Mouse (Mus musculus) ZHBTc4 (cell line): ENCODE measurements around the gene Lrrc4b.

Experiments
- DNase-seq: peaks from one replicate; pipeline ENCODE4 v3.0.0-alpha.2; 2011; ENCODE audit warnings: low read depth, low spot score

Lrrc4b gene

GRCm38 (mm10) chr7:44428968-44429521 lies at the start of gene Lrrc4b:
TSS of gene Lrrc4b (plus strand) at chr7:44429018.
- peak; percentile 49 for DNase-seq

- DNase-seq, result no peak
These were observed 46.3 kb upstream of the Lrrc4b start for GRCm38 (mm10) chr7:44382541-44382940.

GRCm38 (mm10) chr7:44383980-44384715 lies 44.7 kb upstream of the Lrrc4b start, which contains the start of gene Syt3:
TSS of gene Syt3 (plus strand) at chr7:44384102.
- DNase-seq, result peak; percentile 75

- DNase-seq, result no peak
These were observed 44.1 kb upstream of the Lrrc4b start for GRCm38 (mm10) chr7:44384716-44385059.

GRCm38 (mm10) chr7:44385720-44386119 lies 43.1 kb upstream of the Lrrc4b start, which contains the start of gene 1700008O03Rik:
TSS of gene 1700008O03Rik (minus strand) at chr7:44385820.
- no peak for DNase-seq

GRCm38 (mm10) chr7:44391831-44392230 lies 37.0 kb upstream of the Lrrc4b start:
- DNase-seq, result no peak

GRCm38 (mm10) chr7:44392341-44392740 lies 36.5 kb upstream of the Lrrc4b start:
- DNase-seq, result no peak

- DNase-seq, result no peak
These were observed 35.5 kb upstream of the Lrrc4b start for GRCm38 (mm10) chr7:44393284-44393683.

GRCm38 (mm10) chr7:44398570-44398969 lies 30.2 kb upstream of the Lrrc4b start:
- peak; percentile 94 for DNase-seq

- no peak for DNase-seq
These were observed 27.1 kb upstream of the Lrrc4b start for GRCm38 (mm10) chr7:44401673-44402072.

- peak; percentile 100 for DNase-seq
These were observed 23.3 kb upstream of the Lrrc4b start for GRCm38 (mm10) chr7:44405346-44406014.

GRCm38 (mm10) chr7:44406015-44406355 lies 22.8 kb upstream of the Lrrc4b start:
- DNase-seq, result no peak

- DNase-seq, result peak; percentile 39
These were observed 17.7 kb upstream of the Lrrc4b start for GRCm38 (mm10) chr7:44411144-44411543.

GRCm38 (mm10) chr7:44413307-44413706 lies 15.5 kb upstream of the Lrrc4b start:
- no peak for DNase-seq

- no peak for DNase-seq
These were observed 1.2 kb upstream of the Lrrc4b start for GRCm38 (mm10) chr7:44427666-44428065.

GRCm38 (mm10) chr7:44428171-44428950 lies 457 bp upstream of the Lrrc4b start:
- no peak for DNase-seq

- no peak for DNase-seq
These were observed 993 bp downstream of the Lrrc4b start for GRCm38 (mm10) chr7:44429534-44430488.

- no peak for DNase-seq
These were observed 3.7 kb downstream of the Lrrc4b start for GRCm38 (mm10) chr7:44432550-44432949.

- peak; percentile 98 for DNase-seq
These were observed 4.6 kb downstream of the Lrrc4b start for GRCm38 (mm10) chr7:44433371-44433770.

GRCm38 (mm10) chr7:44434089-44434488 lies 5.3 kb downstream of the Lrrc4b start:
- DNase-seq, result no peak

GRCm38 (mm10) chr7:44435796-44436195 lies 7.0 kb downstream of the Lrrc4b start:
- DNase-seq, result no peak
